In genomic region chr2:160590209-160590910, GRCm38 (mm10) we compare ENCODE assay signal across 13 mouse cellular contexts. TPM values are rescaled to one million over a fixed set of nuclear protein-coding genes. Genes with fewer than 3 reads are reported as not detected.
A peak's percentile ranks its signal among the peaks of the same experiment; 100 is the strongest.
DNase-seq lines count a peak whose midpoint lies in the region; ATAC-seq lines count a peak whose summit lies in the region.
"Had no signal": no experiment of that assay in that cellular context is flagged by ENCODE, and none has a peak within 500 bp of the region (broad histone marks: within the 10 kb centered on the region; RNA-seq: fewer than 3 reads in every experiment).

No protein-coding gene starts in this region.

- H3K4me3 ChIP-seq in lung, embryonic 15.5 days, result no peak overlapping the region
- no peak overlapping the region for H3K4me3 ChIP-seq in forebrain, embryonic 11.5 days (ENCODE audit: low read depth, low read length)
- H3K4me3 ChIP-seq in hindbrain, embryonic 11.5 days (ENCODE audit: low read depth, low read length), result no peak overlapping the region
- H3K4me3 ChIP-seq: limb, embryonic 13.5 days had no signal

- intact Hi-C loops in gastrocnemius, postnatal 36 days (cut with DNase I), result loop anchor here (5.0 kb wide), 1 partner anchor 1538 kb away; no protein-coding TSS in a partner anchor

- peaks cover 3% of the 10 kb centered on the region; the same call in 1 of the 2 replicates for H3K27me3 ChIP-seq in lung, embryonic 15.5 days
- H3K27me3 ChIP-seq in forebrain, embryonic 11.5 days (ENCODE audit: control insufficient read depth, insufficient read depth, low read length), result peaks cover 2% of the 10 kb centered on the region; the same call in 1 of the 2 replicates
- H3K27me3 ChIP-seq in hindbrain, embryonic 11.5 days (ENCODE audit: control insufficient read depth, insufficient read depth, low read length), result no peaks in the 10 kb centered on the region

- no peak overlapping the region for H3K27ac ChIP-seq in lung, embryonic 15.5 days
- H3K27ac ChIP-seq in forebrain, embryonic 11.5 days (ENCODE audit: low read depth, low read length), result no peak overlapping the region
- H3K27ac ChIP-seq in hindbrain, embryonic 11.5 days (ENCODE audit: low read depth, low read length), result no peak overlapping the region
- H3K27ac ChIP-seq: kidney, postnatal 0 days; limb, embryonic 13.5 days had no signal

- H3K4me1 ChIP-seq in lung, embryonic 15.5 days, result peaks cover 15% of the 10 kb centered on the region; the same call in 1 of the 2 replicates
- H3K4me1 ChIP-seq in forebrain, embryonic 11.5 days (replicated peaks; ENCODE audit: control insufficient read depth, insufficient read depth, low read length), result peaks cover 5% of the 10 kb centered on the region; the same call in 1 of the 2 replicates
- H3K4me1 ChIP-seq in hindbrain, embryonic 11.5 days (replicated peaks; ENCODE audit: control insufficient read depth, insufficient read depth, low read length), result no peaks in the 10 kb centered on the region

- WGBS in lung, embryonic 15.5 days, result 24% methylated on average over 13 of the region's 13 CpGs
- 29% methylated on average over 13 of the region's 13 CpGs for WGBS in forebrain, embryonic 11.5 days
- 52% methylated on average over 13 of the region's 13 CpGs for WGBS in hindbrain, embryonic 11.5 days

- no peak overlapping the region for H3K9ac ChIP-seq in lung, embryonic 15.5 days
- H3K9ac ChIP-seq in forebrain, embryonic 11.5 days (ENCODE audit: low read length), result no peak overlapping the region
- H3K9ac ChIP-seq in hindbrain, embryonic 11.5 days (ENCODE audit: low read depth, low read length), result no peak overlapping the region
- H3K9ac ChIP-seq: limb, embryonic 13.5 days; liver, postnatal 0 days had no signal

- DNase-seq in lung, postnatal 14 days, result no peak
- DNase-seq in forebrain, embryonic 11.5 days (ENCODE audit: low spot score), result peak; percentile 63
- no peak for DNase-seq in hindbrain, embryonic 11.5 days (ENCODE audit: low spot score)
- peak; percentile 82 for DNase-seq in retina, postnatal 1 day
- no peak for DNase-seq in gastrocnemius, postnatal 36 days
- DNase-seq: adrenal gland, adult 8-10 months; layer of hippocampus, postnatal 36 days; liver, postnatal 0 days had no signal

- peak; percentile 66; the same call in 1 of the 2 replicates for ATAC-seq in lung, embryonic 15.5 days (ENCODE audit: borderline replicate concordance, extremely low read depth, low FRiP score, low TSS enrichment)
- peak; percentile 71 for ATAC-seq in forebrain, embryonic 11.5 days (replicated peaks; ENCODE audit: low FRiP score)
- ATAC-seq in hindbrain, embryonic 11.5 days (ENCODE audit: low FRiP score), result peak; percentile 23; the same call in 1 of the 2 replicates
- ATAC-seq in activated CD4-positive, CD25-positive, alpha-beta regulatory T cell, adult 4 months, result no peak
- ATAC-seq: liver, postnatal 0 days; Patski had no signal

- no peaks in the 10 kb centered on the region for H3K36me3 ChIP-seq in lung, embryonic 15.5 days
- H3K36me3 ChIP-seq in forebrain, embryonic 11.5 days (ENCODE audit: control insufficient read depth, insufficient read depth, low read length), result no peaks in the 10 kb centered on the region
- H3K36me3 ChIP-seq in hindbrain, embryonic 11.5 days (ENCODE audit: control insufficient read depth, insufficient read depth, low read length), result no peaks in the 10 kb centered on the region
- H3K36me3 ChIP-seq: limb, embryonic 13.5 days had no signal

- peak overlapping the region; percentile 25 for H3K4me2 ChIP-seq in lung, embryonic 15.5 days
- no peak overlapping the region for H3K4me2 ChIP-seq in forebrain, embryonic 11.5 days (ENCODE audit: low read depth, low read length, severe bottlenecking)
- H3K4me2 ChIP-seq in hindbrain, embryonic 11.5 days (replicated peaks; ENCODE audit: low read depth, low read length), result no peak overlapping the region
- H3K4me2 ChIP-seq: limb, embryonic 13.5 days had no signal

- H3K9me3 ChIP-seq in lung, embryonic 15.5 days, result no peaks in the 10 kb centered on the region
- no peaks in the 10 kb centered on the region for H3K9me3 ChIP-seq in forebrain, embryonic 11.5 days (ENCODE audit: control insufficient read depth, low read length)
- no peaks in the 10 kb centered on the region for H3K9me3 ChIP-seq in hindbrain, embryonic 11.5 days (ENCODE audit: control insufficient read depth, low read length)
- H3K9me3 ChIP-seq: limb, embryonic 13.5 days had no signal

RNA-seq across cellular contexts. Expression of gene Top1, which starts 55.3 kb away (rescaled TPM):
- 69.8 and 69.9 TPM in 2 replicates for polyA plus RNA-seq in lung, embryonic 15.5 days (2015; fragmentation: Nextera tagmentation; extraction: Ambion mirVana)
- 118 and 140 TPM in 2 replicates for polyA plus RNA-seq in forebrain, embryonic 11.5 days (2014; fragmentation: Nextera tagmentation; extraction: Ambion mirVana)
- 106 and 123 TPM in 2 replicates for polyA plus RNA-seq in hindbrain, embryonic 11.5 days (2014; fragmentation: Nextera tagmentation; extraction: Ambion mirVana)
- polyA plus RNA-seq in activated CD4-positive, CD25-positive, alpha-beta regulatory T cell, adult 4 months (2017; shearing (Covaris generic)), result 10 to 100 TPM; 74.7 to 77.4 TPM
- 10 to 100 TPM; 30.3 to 34.2 TPM for total RNA-seq in gastrocnemius, postnatal 36 days (2021)

Comparison
In these comparisons a context has a peak if more than half of its experiments do, and no peak if none do; other contexts are left out.
1. DNase-seq: peak in forebrain, embryonic 11.5 days (single experiment) and retina, postnatal 1 day (single experiment); none in lung, postnatal 14 days (single experiment), hindbrain, embryonic 11.5 days (single experiment) and gastrocnemius, postnatal 36 days (0 of 2).